Mouse (Mus musculus) G1E (cell line): ENCODE measurements around the gene Rtel1.

Source experiments
- CTCF ChIP-seq: IDR thresholded peaks from 2 replicates; pipeline ENCODE4 v1.5.1; 2012; ENCODE audit warnings: low read depth, low read length, inconsistent platforms, mixed read lengths
- GATA1 ChIP-seq: IDR thresholded peaks from 2 replicates; pipeline ENCODE4 v1.6.1; 2012; ENCODE audit warnings: borderline replicate concordance, low read length, inconsistent platforms, mixed read lengths
- TAL1 ChIP-seq: conservative IDR thresholded peaks from 2 replicates; pipeline ENCODE4 v1.6.1; 2012; ENCODE audit warnings: low read depth, low read length, inconsistent platforms, mixed read lengths

- TF ChIP-seq CTCF (no peak), TAL1 (no peak), GATA1 (no peak)
These were observed 32.8 kb upstream of the Rtel1 start for GRCm38 (mm10) chr2:181286629-181287337.
